ENCODE assay signal across 8 mouse cellular contexts in the genomic region with DNA sequence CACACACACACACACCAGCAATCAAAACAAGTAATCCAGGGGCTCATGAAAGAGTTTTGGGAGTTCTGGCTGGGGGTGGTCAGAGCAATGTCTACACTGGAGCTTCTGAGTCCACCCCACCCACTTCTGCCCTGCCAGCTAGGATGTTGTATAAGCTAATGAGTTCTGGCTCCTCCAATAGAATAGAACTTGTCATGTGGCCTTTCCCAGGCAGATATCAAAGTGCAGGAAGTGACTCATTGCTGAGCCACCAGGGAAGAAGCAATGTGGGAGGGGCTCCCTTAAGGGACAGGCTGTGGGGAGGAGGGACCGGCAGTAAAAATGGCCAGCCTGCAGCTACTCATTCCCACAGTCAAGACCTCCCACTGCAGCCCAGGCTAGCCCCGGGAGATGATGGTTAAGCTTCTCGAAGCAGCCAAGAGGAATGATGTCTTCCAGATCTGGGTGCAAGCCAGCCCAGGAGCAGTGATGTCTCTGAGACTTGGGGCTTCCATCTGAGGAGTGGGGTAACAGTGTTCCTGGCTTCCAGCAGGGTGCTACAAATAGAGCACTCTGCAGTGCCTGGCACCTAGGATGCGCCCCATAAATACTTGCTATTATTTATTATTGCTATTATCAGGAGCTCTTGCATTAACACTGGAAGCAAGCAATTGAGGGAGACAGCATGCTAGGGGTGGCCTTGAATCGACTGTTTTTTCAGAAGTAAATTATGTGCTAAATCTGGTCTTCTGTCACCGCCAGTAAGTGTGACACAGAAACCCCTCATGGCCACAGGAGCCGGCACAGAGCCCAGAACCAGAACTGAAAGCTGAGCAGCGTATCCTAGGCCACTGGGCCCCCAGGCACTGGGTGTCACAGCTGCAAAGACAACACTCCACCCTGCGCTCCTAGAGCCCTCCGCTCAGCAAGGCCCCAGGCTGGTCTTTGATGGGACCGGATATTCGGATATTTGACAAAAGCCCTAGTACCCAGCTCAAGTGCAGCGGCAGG.
A peak's percentile ranks its signal among the peaks of the same experiment; 100 is the strongest.
DNase-seq lines count a peak whose midpoint lies in the region; ATAC-seq and TF ChIP-seq lines count a peak whose summit lies in the region.

No protein-coding gene starts in this region.

- peak; percentile 25 to 31 for DNase-seq in layer of hippocampus, adult 18-20 months (ENCODE audit: low spot score in 2 of 2)
- DNase-seq in layer of hippocampus, postnatal 14 days (ENCODE audit: low spot score in 2 of 2): no peak
- peak; percentile 46 to 57 for DNase-seq in adrenal gland, adult 18-20 months (ENCODE audit: low spot score in 2 of 2)
- DNase-seq in heart, adult 11 months: peak; percentile 99
- DNase-seq in kidney, adult 8-10 months: peak; percentile 40 to 61
- peak; percentile 26 for DNase-seq in liver, postnatal 0 days
- DNase-seq in spleen, adult 18-20 months: no peak

- no peak overlapping the region for H3K4me2 ChIP-seq in liver, postnatal 0 days (ENCODE audit: low read depth, low read length)
- no peak overlapping the region for H3K4me2 ChIP-seq in stomach, embryonic 16.5 days (ENCODE audit: low read depth, low read length)

- H3K36me3 ChIP-seq in liver, postnatal 0 days (replicated peaks; ENCODE audit: insufficient read depth, low read length): no peaks in the 10 kb centered on the region
- H3K36me3 ChIP-seq in stomach, embryonic 16.5 days (ENCODE audit: control insufficient read depth, insufficient read depth, low read length): no peaks in the 10 kb centered on the region

- ATAC-seq in liver, postnatal 0 days: peak; percentile 78
- peak; percentile 74 for ATAC-seq in stomach, embryonic 16.5 days (ENCODE audit: insufficient read depth, low FRiP score)

- H3K9ac ChIP-seq in liver, postnatal 0 days (replicated peaks): no peak overlapping the region
- H3K9ac ChIP-seq in stomach, embryonic 16.5 days (ENCODE audit: low read length): no peak overlapping the region

- no peak for TF ChIP-seq CTCF in liver, postnatal 0 days (IDR thresholded peaks at IDR 0.05; ENCODE audit: low read depth)

- no peak for TF ChIP-seq EP300 in liver, postnatal 0 days (IDR thresholded peaks at IDR 0.05; ENCODE audit: low read depth)

- H3K4me1 ChIP-seq in liver, postnatal 0 days (ENCODE audit: insufficient read depth): peaks cover 8% of the 10 kb centered on the region; the same call in 1 of the 2 replicates
- H3K4me1 ChIP-seq in stomach, embryonic 16.5 days (ENCODE audit: control insufficient read depth, insufficient read depth, low read length): 0 out of 2 replicates have a peak, but pooled peaks cover 4% of the 10 kb centered on the region

- no peak overlapping the region for H3K4me3 ChIP-seq in liver, postnatal 0 days (ENCODE audit: low read depth, low read length)
- H3K4me3 ChIP-seq in stomach, embryonic 16.5 days (replicated peaks; ENCODE audit: low read length): no peak overlapping the region

- H3K27me3 ChIP-seq in liver, postnatal 0 days (ENCODE audit: insufficient read depth, low read length): no peaks in the 10 kb centered on the region
- H3K27me3 ChIP-seq in stomach, embryonic 16.5 days (ENCODE audit: control insufficient read depth, insufficient read depth, low read length): no peaks in the 10 kb centered on the region

- H3K27ac ChIP-seq in liver, postnatal 0 days (ENCODE audit: low read depth): peak overlapping the region; percentile 60; the same call in 1 of the 2 replicates
- no peak overlapping the region for H3K27ac ChIP-seq in stomach, embryonic 16.5 days (ENCODE audit: low read length)

- H3K9me3 ChIP-seq in liver, postnatal 0 days (ENCODE audit: low read length): no peaks in the 10 kb centered on the region
- H3K9me3 ChIP-seq in stomach, embryonic 16.5 days (replicated peaks; ENCODE audit: control insufficient read depth, low read length): no peaks in the 10 kb centered on the region

- WGBS in liver, postnatal 0 days (ENCODE audit: insufficient replicate concordance): 61% methylated on average over 13 of the region's 13 CpGs
- WGBS in stomach, embryonic 16.5 days: 60% methylated on average over 13 of the region's 13 CpGs

Comparison
In these comparisons a context has a peak if more than half of its experiments do, and no peak if none do; other contexts are left out.
1. DNase-seq: peak in layer of hippocampus, adult 18-20 months (2 of 2), adrenal gland, adult 18-20 months (2 of 2), heart, adult 11 months (single experiment), kidney, adult 8-10 months (2 of 2) and liver, postnatal 0 days (single experiment); none in layer of hippocampus, postnatal 14 days (0 of 2) and spleen, adult 18-20 months (0 of 2).